Mouse (Mus musculus): ENCODE data around the gene Dusp13. TPM values are rescaled to one million over a fixed set of nuclear protein-coding genes. Genes with fewer than 3 reads are reported as not detected.

Gene Dusp13
- polyA plus RNA-seq, 2 experiments, result 0.55 to 1.5 TPM

GRCm38 (mm10) chr14:21742441-21742840, 8.5 kb downstream of the Dusp13 start:
- no peak for TF ChIP-seq POLR2A (IDR thresholded peaks at IDR 0.05; ENCODE audit: borderline replicate concordance, extremely low read depth, insufficient read depth, insufficient read length)
- no peak for ATAC-seq (ENCODE audit: low FRiP score, low read depth)
- Histone ChIP-seq H3K9me3 (ENCODE audit: control insufficient read depth, low read length) (no peaks in the 10 kb centered on the region), H3K27me3 (ENCODE audit: control insufficient read depth, insufficient read depth, low read length) (no peaks in the 10 kb centered on the region), H3K27ac (replicated peaks; ENCODE audit: low read depth, low read length) (no peak overlapping the region), H3K9ac (ENCODE audit: low read depth, low read length, severe bottlenecking) (no peak overlapping the region), H3K4me3 (replicated peaks; ENCODE audit: low read length) (no peak overlapping the region), H3K4me1 (ENCODE audit: control insufficient read depth, insufficient read depth, low read length) (no peaks in the 10 kb centered on the region), H3K4me2 (replicated peaks; ENCODE audit: low read depth, low read length, severe bottlenecking) (no peak overlapping the region), H3K36me3 (ENCODE audit: control insufficient read depth, insufficient read depth, low read length) (no peaks in the 10 kb centered on the region)
- WGBS, result 93% methylated on average over 4 of the region's 4 CpGs
- no peak for DNase-seq (ENCODE audit: low spot score)

- no peaks in the 10 kb centered on the region for H3K9me3 ChIP-seq (ENCODE audit: control insufficient read depth, low read length)
- no peaks in the 10 kb centered on the region for H3K36me3 ChIP-seq (ENCODE audit: control insufficient read depth, insufficient read depth, low read length)
- H3K9ac ChIP-seq (ENCODE audit: low read depth, low read length, severe bottlenecking), result no peak overlapping the region
- 10% methylated on average over 4 of the region's 4 CpGs for WGBS
- TF ChIP-seq POLR2A (IDR thresholded peaks at IDR 0.05; ENCODE audit: borderline replicate concordance, extremely low read depth, insufficient read depth, insufficient read length), result no peak
- ATAC-seq (ENCODE audit: low FRiP score, low read depth) (peak; percentile 85), DNase-seq (ENCODE audit: low spot score) (peak; percentile 86)
- H3K4me3 ChIP-seq (replicated peaks; ENCODE audit: low read length), result no peak overlapping the region
- H3K27me3 ChIP-seq (ENCODE audit: control insufficient read depth, insufficient read depth, low read length), result no peaks in the 10 kb centered on the region
- no peaks in the 10 kb centered on the region for H3K4me1 ChIP-seq (ENCODE audit: control insufficient read depth, insufficient read depth, low read length)
- no peak overlapping the region for H3K27ac ChIP-seq (replicated peaks; ENCODE audit: low read depth, low read length)
- H3K4me2 ChIP-seq (replicated peaks; ENCODE audit: low read depth, low read length, severe bottlenecking), result no peak overlapping the region
Measured at GRCm38 (mm10) chr14:21741786-21742185, 9.2 kb downstream of the Dusp13 start.

- DNase-seq (ENCODE audit: low spot score) (no peak), ATAC-seq (ENCODE audit: low FRiP score, low read depth) (no peak)
- Histone ChIP-seq H3K4me1 (ENCODE audit: control insufficient read depth, insufficient read depth, low read length) (no peaks in the 10 kb centered on the region), H3K4me3 (replicated peaks; ENCODE audit: low read length) (no peak overlapping the region), H3K9ac (ENCODE audit: low read depth, low read length, severe bottlenecking) (no peak overlapping the region; the same call in 1 of the 2 replicates), H3K4me2 (replicated peaks; ENCODE audit: low read depth, low read length, severe bottlenecking) (no peak overlapping the region), H3K27ac (replicated peaks; ENCODE audit: low read depth, low read length) (no peak overlapping the region), H3K9me3 (ENCODE audit: control insufficient read depth, low read length) (no peaks in the 10 kb centered on the region), H3K27me3 (ENCODE audit: control insufficient read depth, insufficient read depth, low read length) (no peaks in the 10 kb centered on the region), H3K36me3 (ENCODE audit: control insufficient read depth, insufficient read depth, low read length) (no peaks in the 10 kb centered on the region)
- 98% methylated on average over 3 of the region's 3 CpGs for WGBS
- TF ChIP-seq POLR2A (IDR thresholded peaks at IDR 0.05; ENCODE audit: borderline replicate concordance, extremely low read depth, insufficient read depth, insufficient read length), result no peak
Measured at GRCm38 (mm10) chr14:21741314-21741713, 9.7 kb downstream of the Dusp13 start.

GRCm38 (mm10) chr14:21740345-21740744, 10.6 kb downstream of the Dusp13 start:
- 95% methylated on average over 7 of the region's 7 CpGs for WGBS
- Histone ChIP-seq H3K36me3 (ENCODE audit: control insufficient read depth, insufficient read depth, low read length) (no peaks in the 10 kb centered on the region), H3K4me1 (ENCODE audit: control insufficient read depth, insufficient read depth, low read length) (no peaks in the 10 kb centered on the region), H3K9me3 (ENCODE audit: control insufficient read depth, low read length) (no peaks in the 10 kb centered on the region), H3K27ac (replicated peaks; ENCODE audit: low read depth, low read length) (no peak overlapping the region), H3K4me3 (replicated peaks; ENCODE audit: low read length) (no peak overlapping the region), H3K9ac (ENCODE audit: low read depth, low read length, severe bottlenecking) (no peak overlapping the region), H3K4me2 (replicated peaks; ENCODE audit: low read depth, low read length, severe bottlenecking) (no peak overlapping the region), H3K27me3 (ENCODE audit: control insufficient read depth, insufficient read depth, low read length) (no peaks in the 10 kb centered on the region)
- DNase-seq (ENCODE audit: low spot score), result no peak
- no peak for ATAC-seq (ENCODE audit: low FRiP score, low read depth)
- TF ChIP-seq POLR2A (IDR thresholded peaks at IDR 0.05; ENCODE audit: borderline replicate concordance, extremely low read depth, insufficient read depth, insufficient read length), result no peak

GRCm38 (mm10) chr14:21733131-21733905, 17.7 kb downstream of the Dusp13 start:
- H3K9me3 ChIP-seq (ENCODE audit: control insufficient read depth, low read length), result no peaks in the 10 kb centered on the region
- 93% methylated on average over 15 of the region's 15 CpGs for WGBS
- H3K27ac ChIP-seq (replicated peaks; ENCODE audit: low read depth, low read length), result no peak overlapping the region
- no peak overlapping the region for H3K4me3 ChIP-seq (replicated peaks; ENCODE audit: low read length)
- H3K4me2 ChIP-seq (replicated peaks; ENCODE audit: low read depth, low read length, severe bottlenecking), result no peak overlapping the region
- no peak for DNase-seq (ENCODE audit: low spot score)
- no peak for TF ChIP-seq POLR2A (IDR thresholded peaks at IDR 0.05; ENCODE audit: borderline replicate concordance, extremely low read depth, insufficient read depth, insufficient read length)
- no peak overlapping the region for H3K9ac ChIP-seq (ENCODE audit: low read depth, low read length, severe bottlenecking)
- H3K36me3 ChIP-seq (ENCODE audit: control insufficient read depth, insufficient read depth, low read length), result no peaks in the 10 kb centered on the region
- H3K4me1 ChIP-seq (ENCODE audit: control insufficient read depth, insufficient read depth, low read length), result no peaks in the 10 kb centered on the region
- no peak for ATAC-seq (ENCODE audit: low FRiP score, low read depth)
- H3K27me3 ChIP-seq (ENCODE audit: control insufficient read depth, insufficient read depth, low read length), result no peaks in the 10 kb centered on the region

Measured in limb, embryonic 14.5 days (tissue).